Mouse (Mus musculus): ENCODE data around the gene Ribc1. TPM values are rescaled to one million over a fixed set of nuclear protein-coding genes. Genes with fewer than 3 reads are reported as not detected.

Ribc1 gene
- 1.9 TPM for polyA plus RNA-seq (2014; fragmentation: Illumina TruSeq; extraction: RNeasy Lipid Tissue Mini Kit (QIAGEN cat#74804); ENCODE audit: insufficient read depth, low read depth, low replicate concordance)

GRCm38 (mm10) chrX:152016151-152017145, at the start of gene Ribc1, which contains the start of gene Smc1a:
Gene Ribc1, minus strand, starts transcription at chrX:152016295.
Gene Smc1a, plus strand, starts transcription at chrX:152016428.

GRCm38 (mm10) chrX:152001737-152002710, 14.1 kb downstream of the Ribc1 start, which contains the start of gene Hsd17b10:
Gene Hsd17b10, plus strand, starts transcription at chrX:152001845.

Other genes starting within 250 kb of the Ribc1 start
- gene Huwe1, start 215.5 kb downstream of the Ribc1 start, polyA plus RNA-seq (2014; fragmentation: Illumina TruSeq; extraction: RNeasy Lipid Tissue Mini Kit (QIAGEN cat#74804); ENCODE audit: insufficient read depth, low read depth, low replicate concordance): 10.3 TPM
- gene Hsd17b10, start 14.4 kb downstream of the Ribc1 start, polyA plus RNA-seq (2014; fragmentation: Illumina TruSeq; extraction: RNeasy Lipid Tissue Mini Kit (QIAGEN cat#74804); ENCODE audit: insufficient read depth, low read depth, low replicate concordance): 114 TPM
- gene Smc1a, start 133 bp upstream of the Ribc1 start, polyA plus RNA-seq (2014; fragmentation: Illumina TruSeq; extraction: RNeasy Lipid Tissue Mini Kit (QIAGEN cat#74804); ENCODE audit: insufficient read depth, low read depth, low replicate concordance): 27.2 TPM
- gene Iqsec2, start 128.0 kb upstream of the Ribc1 start, polyA plus RNA-seq (2014; fragmentation: Illumina TruSeq; extraction: RNeasy Lipid Tissue Mini Kit (QIAGEN cat#74804); ENCODE audit: insufficient read depth, low read depth, low replicate concordance): 11.8 TPM
- gene Kdm5c, start 216.7 kb upstream of the Ribc1 start, polyA plus RNA-seq (2014; fragmentation: Illumina TruSeq; extraction: RNeasy Lipid Tissue Mini Kit (QIAGEN cat#74804); ENCODE audit: insufficient read depth, low read depth, low replicate concordance): 17.3 TPM

All from lung, adult 10 weeks (tissue).